Mouse (Mus musculus) adrenal gland, adult 2 months (tissue): ENCODE measurements around the gene Klrb1a. TPM values are rescaled to one million over a fixed set of nuclear protein-coding genes. Genes with fewer than 3 reads are reported as not detected.

Experiments used
- DNase-seq: peaks from one replicate; pipeline ENCODE4 v3.0.0; 2021
- polyA plus RNA-seq: library from polyadenylated mRNA; depleted of rRNA; stranded (reverse); fragments of >200 nt; gene quantifications from 2 replicates; pipeline ENCODE4 v1.2.3, GENCODE M21; 2012; rRNA removed
- total RNA-seq, 2 experiments: library from RNA; stranded (reverse); gene quantifications; 2 replicates each; pipeline ENCODE4 v1.2.3; 2021

Gene Klrb1a
- total and polyA plus RNA-seq, 3 experiments, result 0.29 TPM; not detected in 2

DNA sequence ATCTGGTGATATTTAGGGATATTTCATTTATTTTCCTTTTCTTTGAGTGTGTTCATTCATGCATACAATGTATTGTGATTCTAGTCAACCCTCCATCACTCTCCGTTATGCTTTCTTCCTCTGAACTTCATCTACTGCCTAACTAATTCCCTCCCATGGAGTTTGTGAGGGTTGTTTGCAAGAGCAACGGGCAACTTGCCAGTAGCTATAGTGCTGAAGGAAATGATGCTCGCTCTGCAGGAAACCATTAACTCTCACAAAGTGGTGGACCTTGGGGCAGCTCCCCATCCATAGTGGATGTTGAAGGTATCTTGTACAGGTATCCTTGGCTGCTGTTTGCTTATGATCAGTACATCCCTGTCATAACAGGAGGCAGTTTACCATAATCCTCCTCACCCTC, 21.3 kb downstream of the Klrb1a start:
- no peak for DNase-seq

DNA sequence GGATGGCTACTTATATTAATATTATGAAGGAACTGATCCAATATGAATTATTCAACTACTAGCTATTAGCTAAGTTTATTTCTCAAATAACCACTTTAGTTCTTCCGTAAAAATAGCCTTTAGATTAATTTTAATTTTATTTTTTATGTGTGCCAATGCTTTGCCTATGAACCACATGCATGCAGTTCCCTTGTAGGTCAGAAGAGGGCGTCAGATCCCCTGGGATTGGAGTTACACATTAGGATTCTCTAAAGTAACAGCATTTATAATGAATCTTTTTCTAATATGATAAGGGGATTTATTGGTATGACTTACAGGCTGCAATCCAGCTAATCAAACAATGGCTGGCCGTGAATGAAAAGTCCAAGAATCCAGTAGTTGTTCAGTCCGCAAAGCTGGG, 23.8 kb downstream of the Klrb1a start:
- DNase-seq, result no peak

DNA sequence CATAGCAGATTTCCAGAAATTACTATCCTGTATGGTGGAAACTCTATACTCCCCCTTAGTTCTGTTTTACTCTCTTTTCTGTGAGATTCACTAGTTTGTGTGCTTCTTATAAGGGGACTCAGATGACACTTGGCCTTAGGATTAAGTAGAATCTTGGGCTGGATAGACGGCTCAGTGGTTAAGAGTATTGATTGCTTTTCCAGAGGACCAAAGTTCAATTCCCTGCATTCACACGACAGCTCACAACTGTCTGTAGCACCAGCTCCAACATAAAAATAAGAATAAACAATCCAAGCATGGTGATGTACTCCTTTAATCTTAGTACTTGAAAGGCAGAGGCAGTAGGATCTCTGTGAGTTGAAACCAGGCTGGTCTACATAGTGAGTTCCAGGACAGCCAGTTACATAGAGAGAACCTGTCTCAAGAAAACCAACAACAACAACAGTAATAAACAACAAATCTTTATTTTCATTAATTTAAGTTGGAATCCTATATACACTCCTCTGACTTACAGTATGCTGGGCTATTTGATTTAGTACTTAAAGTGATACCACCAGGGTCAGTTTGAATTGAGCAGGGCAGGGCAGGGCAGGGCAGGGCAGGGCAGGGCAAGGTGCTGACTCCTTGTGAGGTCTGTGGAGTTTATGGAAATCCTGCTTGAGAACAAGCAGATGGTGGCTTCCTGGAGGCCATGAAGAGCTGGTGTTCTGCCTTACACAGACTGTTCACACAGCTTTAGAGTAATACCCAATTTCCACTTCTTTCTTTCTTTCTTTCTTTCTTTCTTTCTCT, 24.9 kb downstream of the Klrb1a start:
- no peak for DNase-seq

DNA sequence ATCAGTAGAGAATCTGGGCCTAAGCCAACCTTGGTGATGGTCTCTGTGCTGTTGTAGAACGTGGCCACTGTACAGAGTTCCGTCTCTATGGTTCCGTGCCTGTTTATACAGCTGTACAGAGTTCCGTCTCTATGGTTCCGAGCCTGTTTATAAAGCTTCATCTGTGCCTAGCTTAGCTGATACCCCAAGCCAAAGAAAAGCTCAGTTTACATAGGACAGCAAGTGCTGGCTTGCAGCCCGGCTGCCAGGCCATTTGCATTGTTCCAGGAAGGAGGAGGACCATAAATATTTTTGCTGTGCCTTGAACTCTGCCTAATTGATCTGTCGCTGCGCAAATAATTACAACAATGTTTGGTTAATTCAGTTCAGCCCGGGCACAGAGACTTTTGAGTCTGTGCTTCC, 26.2 kb downstream of the Klrb1a start:
- DNase-seq, result peak; percentile 70

DNA sequence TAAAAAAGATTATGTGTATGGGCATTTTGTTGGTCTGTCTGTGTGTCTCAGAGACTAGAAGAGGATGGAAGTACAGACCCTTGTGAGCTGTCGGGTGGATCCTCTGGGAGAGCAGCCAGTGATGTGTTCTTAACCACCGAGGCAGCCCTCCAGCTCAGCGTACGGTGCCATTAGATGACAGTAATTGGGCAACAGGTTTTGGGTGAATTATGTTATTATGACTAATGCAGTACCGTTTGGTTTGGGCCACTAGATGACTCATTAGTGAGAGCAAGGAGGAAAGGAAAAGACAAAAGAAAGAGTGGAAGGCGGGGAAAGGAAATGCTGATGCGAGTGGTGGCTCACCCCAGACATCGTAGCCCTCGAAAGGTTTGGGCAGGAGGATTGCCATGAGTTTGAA, 28.7 kb downstream of the Klrb1a start:
- DNase-seq, result peak; percentile 62

DNA sequence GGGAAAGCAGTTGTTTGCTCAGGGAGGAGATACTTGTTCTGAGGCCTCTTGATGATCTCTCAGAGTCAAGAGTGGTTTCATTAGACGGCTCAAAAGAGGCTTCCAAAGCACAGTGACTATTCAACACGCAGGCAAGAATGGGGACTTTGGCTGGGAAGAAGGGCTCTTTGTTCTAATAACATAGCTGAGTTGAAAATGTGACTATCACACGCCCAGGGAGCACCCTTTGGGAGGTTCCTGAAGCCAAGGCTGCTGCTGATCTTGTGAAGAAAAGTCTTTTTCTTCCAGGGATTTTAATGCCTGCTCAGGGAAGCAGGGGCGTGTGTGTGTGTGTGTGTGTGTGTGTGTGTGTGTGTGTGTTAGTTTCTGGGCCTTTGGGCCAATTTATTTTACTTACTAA, 33.9 kb downstream of the Klrb1a start:
- DNase-seq, result no peak

DNA sequence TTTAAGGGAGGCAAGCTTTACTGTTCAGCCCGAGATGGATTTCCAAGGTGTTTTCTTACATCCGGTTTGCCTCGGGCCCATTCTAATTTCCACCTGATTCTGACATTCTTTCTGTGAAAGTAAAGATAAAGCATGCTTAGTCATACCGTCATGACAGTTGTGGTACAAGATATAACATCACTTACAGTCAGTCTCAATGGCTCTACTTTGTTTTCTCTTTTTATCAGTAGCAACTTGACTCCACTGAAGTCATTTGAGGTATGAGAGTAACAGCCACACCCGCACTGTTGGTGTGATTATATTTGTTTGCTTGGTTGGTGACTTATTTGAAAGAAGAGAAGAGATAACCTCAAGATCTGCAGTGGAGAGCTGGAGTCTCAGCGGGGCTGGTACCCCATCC, 35.7 kb downstream of the Klrb1a start:
- DNase-seq, result no peak

DNA sequence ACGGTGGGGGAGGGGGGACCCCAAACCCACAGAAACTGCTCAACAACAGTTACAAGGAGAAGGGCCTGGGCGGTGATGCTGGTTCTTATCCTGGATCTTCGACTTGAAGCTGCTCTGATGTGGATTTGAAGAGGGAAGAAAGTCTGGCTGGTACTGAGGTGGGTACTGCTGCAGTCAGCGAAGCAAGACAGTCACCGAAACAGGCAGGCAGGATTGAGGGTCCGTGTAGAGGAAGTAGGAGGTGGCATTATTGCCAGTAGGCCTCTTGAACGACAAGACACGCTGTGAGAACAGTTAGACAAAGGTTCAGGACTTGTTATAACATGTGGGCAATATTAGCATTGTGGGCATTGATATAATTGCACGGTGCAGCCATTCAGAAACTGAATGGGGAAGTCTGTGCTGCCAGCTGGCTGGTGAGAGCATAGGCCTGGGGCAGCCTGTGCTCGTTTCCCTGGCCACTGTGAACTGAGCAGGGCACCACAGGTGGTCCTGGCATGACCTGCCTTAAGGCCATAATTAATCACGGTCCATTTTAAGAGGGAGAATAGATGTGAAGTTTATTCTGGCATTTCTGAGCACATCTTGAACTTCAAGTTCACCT, 37.6 kb downstream of the Klrb1a start:
- no peak for DNase-seq

DNA sequence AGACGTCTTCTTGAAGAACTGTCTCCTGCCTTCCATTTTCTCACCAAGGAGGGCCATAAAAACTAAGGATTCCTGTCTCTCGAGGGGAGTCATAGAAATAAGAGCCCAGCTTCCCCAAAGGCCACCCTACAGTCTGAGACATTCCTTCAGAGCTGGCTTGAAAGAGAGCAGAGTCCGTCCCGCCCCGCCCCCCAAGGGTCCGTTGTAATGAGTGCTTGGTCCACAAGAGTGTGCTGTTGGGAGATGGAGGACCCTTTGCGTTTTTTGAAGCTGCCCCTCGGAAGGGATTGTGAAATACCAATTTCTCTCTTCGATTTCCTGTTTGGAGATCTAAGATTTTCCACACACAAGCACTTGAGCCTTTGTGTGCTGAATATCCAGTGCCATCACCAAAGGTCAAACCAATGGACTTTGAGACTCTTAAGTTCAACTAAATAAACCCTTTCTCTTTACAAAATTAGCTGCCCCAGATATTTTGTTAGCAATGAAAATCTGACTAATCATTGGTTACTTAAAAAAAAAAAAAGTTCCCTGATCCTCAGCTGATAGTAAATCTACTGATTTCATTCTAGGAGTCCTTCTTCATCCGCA, 39.2 kb downstream of the Klrb1a start:
- DNase-seq, result no peak

DNA sequence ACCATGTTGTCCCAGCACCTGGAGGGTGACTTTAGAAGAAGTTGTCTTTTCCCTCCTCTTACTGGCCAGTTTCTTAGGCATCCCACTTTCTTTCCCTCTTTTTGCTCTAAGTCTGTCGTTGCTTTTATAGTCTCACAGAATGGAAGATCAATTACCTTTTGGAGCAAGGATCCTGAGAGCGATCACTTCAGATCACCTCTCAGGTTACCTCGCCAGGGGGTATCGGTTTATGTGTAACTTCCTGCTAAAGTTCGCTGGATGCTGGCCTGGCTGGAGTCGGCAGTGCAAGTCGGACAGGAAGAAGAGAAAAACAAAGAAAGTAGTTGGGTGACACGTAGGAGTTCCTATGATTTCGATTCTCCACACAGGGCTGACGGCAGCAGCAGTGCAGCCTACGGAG, 41.8 kb downstream of the Klrb1a start, which contains the start of gene A2ml1:
Gene A2ml1 (minus strand): TSS at position 101 of the 400 bp plus-strand sequence.
- DNase-seq, result no peak

DNA sequence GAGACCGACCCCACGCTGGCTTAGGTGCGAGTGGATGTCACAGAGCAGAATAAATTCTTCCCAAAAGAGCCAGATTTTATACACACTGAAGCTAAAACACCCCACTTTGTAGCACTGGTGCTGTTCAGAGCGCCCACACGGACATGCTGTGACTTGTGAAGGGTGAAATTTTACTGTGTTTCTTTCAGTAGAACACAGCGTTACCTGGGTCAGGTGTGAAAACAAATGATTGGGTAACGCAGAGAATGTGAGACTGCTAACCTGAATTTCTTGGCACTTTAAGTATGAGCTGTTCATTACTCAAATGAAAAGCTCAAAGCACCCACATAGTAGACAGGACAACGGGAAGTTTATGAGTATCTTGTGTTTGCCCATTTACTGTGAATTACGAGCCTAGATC, 46.0 kb downstream of the Klrb1a start:
- DNase-seq, result no peak

DNA sequence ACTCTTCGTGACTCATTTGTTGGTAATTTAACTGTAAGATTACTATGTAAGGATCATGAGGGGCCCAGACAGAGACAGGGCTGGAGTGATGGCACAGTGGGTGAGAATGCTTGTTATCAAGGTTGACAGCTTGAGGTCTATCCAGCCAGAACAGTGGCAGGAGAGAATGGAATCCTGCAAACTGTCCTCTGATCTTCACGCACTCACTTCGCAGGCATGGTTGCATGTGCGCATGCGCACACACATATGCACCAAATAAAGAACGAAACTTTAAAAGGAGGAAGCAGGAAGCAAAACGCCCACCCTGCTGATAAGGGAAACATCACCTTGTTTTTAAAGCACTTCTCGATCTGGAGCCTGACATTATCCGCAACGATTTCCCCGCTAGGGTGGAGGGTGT, 56.7 kb downstream of the Klrb1a start:
- DNase-seq, result no peak

Other genes with a start within 250 kb of the Klrb1a start
- gene Tex52, start 248.1 kb downstream of the Klrb1a start, total RNA-seq, result not detected
- not detected in 2 replicates for gene Tex52, start 248.1 kb downstream of the Klrb1a start, polyA plus RNA-seq
- gene Gm44596, start 248.0 kb downstream of the Klrb1a start, total RNA-seq, result not detected
- gene Gm44596, start 248.0 kb downstream of the Klrb1a start, polyA plus RNA-seq, result 0.30 TPM in 1 of 2 replicates, not detected in the other
- gene Nrip2, start 224.2 kb downstream of the Klrb1a start, total RNA-seq, result 1 to 10 TPM; 2.1 to 2.5 TPM
- gene Nrip2, start 224.2 kb downstream of the Klrb1a start, polyA plus RNA-seq, result 2.6 and 3.9 TPM in 2 replicates
- 10 to 100 TPM; 28.6 to 32.8 TPM for gene Itfg2, start 198.6 kb downstream of the Klrb1a start, total RNA-seq
- 31.7 and 40.3 TPM in 2 replicates for gene Itfg2, start 198.6 kb downstream of the Klrb1a start, polyA plus RNA-seq
- 100 to 1,000 TPM; 229 to 272 TPM for gene Fkbp4, start 184.9 kb downstream of the Klrb1a start, total RNA-seq
- gene Fkbp4, start 184.9 kb downstream of the Klrb1a start, polyA plus RNA-seq, result 187 and 202 TPM in 2 replicates
- 10 to 100 TPM in 1 of 2 experiments, under 1 TPM in 1; 0.83 to 11.8 TPM for gene Pzp, start 96.8 kb downstream of the Klrb1a start, total RNA-seq
- 0.31 TPM in 1 of 2 replicates, not detected in the other for gene Pzp, start 96.8 kb downstream of the Klrb1a start, polyA plus RNA-seq
- not detected for gene A2ml1, start 41.9 kb downstream of the Klrb1a start, total RNA-seq
- gene A2ml1, start 41.9 kb downstream of the Klrb1a start, polyA plus RNA-seq, result not detected in 2 replicates
- under 1 TPM; 0.49 to 0.52 TPM for gene Clec2h, start 38.9 kb upstream of the Klrb1a start, total RNA-seq
- not detected in 2 replicates for gene Clec2h, start 38.9 kb upstream of the Klrb1a start, polyA plus RNA-seq
- not detected for gene Klrb1, start 99.5 kb upstream of the Klrb1a start, total RNA-seq
- gene Klrb1, start 99.5 kb upstream of the Klrb1a start, polyA plus RNA-seq, result not detected in 2 replicates
- gene Klrb1c, start 165.7 kb upstream of the Klrb1a start, total RNA-seq, result under 1 TPM; 0.23 to 0.31 TPM
- gene Klrb1c, start 165.7 kb upstream of the Klrb1a start, polyA plus RNA-seq, result 0.08 and 0.16 TPM in 2 replicates
- gene Gm44511, start 202.8 kb upstream of the Klrb1a start, total RNA-seq, result not detected
- gene Gm44511, start 202.8 kb upstream of the Klrb1a start, polyA plus RNA-seq, result not detected in 2 replicates
- under 1 TPM; 0.66 to 0.79 TPM for gene Klrb1b, start 202.8 kb upstream of the Klrb1a start, total RNA-seq
- gene Klrb1b, start 202.8 kb upstream of the Klrb1a start, polyA plus RNA-seq, result 0.12 TPM in 1 of 2 replicates, not detected in the other